Mouse (Mus musculus): ENCODE measurements around the gene Got1. TPM values are rescaled to one million over a fixed set of nuclear protein-coding genes. Genes with fewer than 3 reads are reported as not detected.
"Not testable (repeated sequence)": the region's sequence is repeated elsewhere in the genome, so short reads cannot be mapped to it uniquely, and the experiment has no call there.

The Got1 gene
- polyA plus RNA-seq, 1 experiment: 69.8 TPM

GRCm38 (mm10) chr19:43505441-43505840, 19.0 kb downstream of the Got1 start:
- no peak for TF ChIP-seq MAX (IDR thresholded peaks at IDR 0.05)
- no peak for TF ChIP-seq CEBPB (IDR thresholded peaks at IDR 0.05; ENCODE audit: low read depth)
- no peak for TF ChIP-seq USF1 (IDR thresholded peaks at IDR 0.05; ENCODE audit: low read depth)
- no peak for TF ChIP-seq FOSL1 (IDR thresholded peaks at IDR 0.05; ENCODE audit: insufficient read depth, low read length, poor library complexity, severe bottlenecking)
- no peak for TF ChIP-seq CTCF (IDR thresholded peaks at IDR 0.05; ENCODE audit: control insufficient read depth, insufficient read depth, insufficient read length)
- no peak for TF ChIP-seq MYOD1 (IDR thresholded peaks at IDR 0.05; ENCODE audit: control insufficient read depth, insufficient read length, low read depth)
- TF ChIP-seq MYOG (IDR thresholded peaks at IDR 0.05; ENCODE audit: control insufficient read depth, extremely low read depth, insufficient read length): no peak
- Histone ChIP-seq H3ac (ENCODE audit: control insufficient read depth, insufficient read length, low read depth) (no peak overlapping the region), H3K79me3 (ENCODE audit: low read depth) (peaks cover 12% of the 10 kb centered on the region), H3K79me2 (ENCODE audit: control insufficient read depth, insufficient read depth) (peaks cover 25% of the 10 kb centered on the region), H3K36me3 (ENCODE audit: control insufficient read depth, insufficient read depth) (peaks cover 66% of the 10 kb centered on the region), H3K27me3 (ENCODE audit: control insufficient read depth, insufficient read depth, insufficient read length) (no peaks in the 10 kb centered on the region), H3K4me3 (ENCODE audit: insufficient read depth, poor library complexity, severe bottlenecking) (no peak overlapping the region)

DNA sequence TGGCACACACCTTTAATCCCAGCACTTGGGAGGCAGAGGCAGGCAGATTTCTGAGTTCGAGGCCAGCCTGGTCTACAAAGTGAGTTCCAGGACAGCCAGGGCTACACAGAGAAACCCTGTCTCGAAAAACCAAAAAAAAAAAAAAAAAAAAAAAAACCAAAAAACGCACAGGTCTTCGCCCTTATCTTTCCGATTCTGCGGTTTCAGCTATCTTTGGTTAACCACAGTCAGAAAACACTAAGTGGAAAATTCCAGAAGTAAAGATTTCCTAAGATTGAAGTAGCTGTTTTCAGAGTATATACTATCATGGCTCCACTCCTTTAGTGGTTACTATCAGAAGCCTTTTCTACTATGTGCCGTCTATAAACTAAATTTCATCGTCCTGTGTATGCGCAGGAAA, 20.8 kb downstream of the Got1 start:
- H3K79me2 ChIP-seq (ENCODE audit: control insufficient read depth, insufficient read depth); H3K27me3 ChIP-seq (ENCODE audit: control insufficient read depth, insufficient read depth, insufficient read length); H3K79me3 ChIP-seq (ENCODE audit: low read depth); H3ac ChIP-seq (ENCODE audit: control insufficient read depth, insufficient read length, low read depth); H3K4me3 ChIP-seq (ENCODE audit: insufficient read depth, poor library complexity, severe bottlenecking): not testable (repeated sequence)
- H3K36me3 ChIP-seq (ENCODE audit: control insufficient read depth, insufficient read depth): peaks cover 72% of the 10 kb centered on the region

DNA sequence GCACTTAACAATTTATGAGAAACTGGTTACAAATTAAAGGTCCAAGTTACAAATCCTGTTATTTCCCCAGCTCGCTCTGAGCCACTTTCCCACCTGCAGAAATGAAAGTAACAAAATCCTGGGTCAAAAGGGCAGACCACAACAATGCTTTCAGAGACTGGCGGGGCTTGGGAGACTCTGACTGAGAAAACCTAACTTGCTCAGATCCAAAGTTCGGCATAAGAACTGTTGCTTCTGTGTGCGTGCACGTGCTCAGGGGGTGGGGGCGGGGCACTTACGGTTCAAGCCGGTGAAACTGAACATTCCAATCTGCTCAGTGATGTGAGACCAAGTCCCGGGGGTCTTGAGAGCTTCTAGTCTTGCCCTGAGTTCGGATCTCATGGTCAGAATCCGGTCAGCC, 21.8 kb downstream of the Got1 start:
- TF ChIP-seq USF1 (IDR thresholded peaks at IDR 0.05; ENCODE audit: low read depth) (no peak), CEBPB (IDR thresholded peaks at IDR 0.05; ENCODE audit: low read depth) (no peak), FOSL1 (IDR thresholded peaks at IDR 0.05; ENCODE audit: insufficient read depth, low read length, poor library complexity, severe bottlenecking) (no peak), CTCF (IDR thresholded peaks at IDR 0.05; ENCODE audit: control insufficient read depth, insufficient read depth, insufficient read length) (no peak), MAX (IDR thresholded peaks at IDR 0.05) (no peak), MYOG (IDR thresholded peaks at IDR 0.05; ENCODE audit: control insufficient read depth, extremely low read depth, insufficient read length) (no peak), MYOD1 (IDR thresholded peaks at IDR 0.05; ENCODE audit: control insufficient read depth, insufficient read length, low read depth) (no peak)
- Histone ChIP-seq H3K79me3 (ENCODE audit: low read depth) (no peaks in the 10 kb centered on the region), H3K79me2 (ENCODE audit: control insufficient read depth, insufficient read depth) (no peaks in the 10 kb centered on the region), H3K36me3 (ENCODE audit: control insufficient read depth, insufficient read depth) (peaks cover 66% of the 10 kb centered on the region), H3K4me3 (ENCODE audit: insufficient read depth, poor library complexity, severe bottlenecking) (no peak overlapping the region), H3K27me3 (ENCODE audit: control insufficient read depth, insufficient read depth, insufficient read length) (no peaks in the 10 kb centered on the region), H3ac (ENCODE audit: control insufficient read depth, insufficient read length, low read depth) (no peak overlapping the region)

- TF ChIP-seq FOSL1 (IDR thresholded peaks at IDR 0.05; ENCODE audit: insufficient read depth, low read length, poor library complexity, severe bottlenecking): peak; percentile 16
- no peak for TF ChIP-seq MYOG (IDR thresholded peaks at IDR 0.05; ENCODE audit: control insufficient read depth, extremely low read depth, insufficient read length)
- no peak for TF ChIP-seq CTCF (IDR thresholded peaks at IDR 0.05; ENCODE audit: control insufficient read depth, insufficient read depth, insufficient read length)
- no peaks in the 10 kb centered on the region for H3K79me2 ChIP-seq (ENCODE audit: control insufficient read depth, insufficient read depth)
- H3K79me3 ChIP-seq (ENCODE audit: low read depth): no peaks in the 10 kb centered on the region
- H3K36me3 ChIP-seq (ENCODE audit: control insufficient read depth, insufficient read depth): peaks cover 40% of the 10 kb centered on the region
- H3K27me3 ChIP-seq (ENCODE audit: control insufficient read depth, insufficient read depth, insufficient read length): no peaks in the 10 kb centered on the region
- H3K4me3 ChIP-seq (ENCODE audit: insufficient read depth, poor library complexity, severe bottlenecking): no peak overlapping the region
- no peak overlapping the region for H3ac ChIP-seq (ENCODE audit: control insufficient read depth, insufficient read length, low read depth)
These were observed 25.5 kb downstream of the Got1 start for GRCm38 (mm10) chr19:43498874-43499273.

- TF ChIP-seq CTCF (IDR thresholded peaks at IDR 0.05; ENCODE audit: control insufficient read depth, insufficient read depth, insufficient read length) (no peak), USF1 (IDR thresholded peaks at IDR 0.05; ENCODE audit: low read depth) (no peak), MYOG (IDR thresholded peaks at IDR 0.05; ENCODE audit: control insufficient read depth, extremely low read depth, insufficient read length) (no peak), FOSL1 (IDR thresholded peaks at IDR 0.05; ENCODE audit: insufficient read depth, low read length, poor library complexity, severe bottlenecking) (no peak), MYOD1 (IDR thresholded peaks at IDR 0.05; ENCODE audit: control insufficient read depth, insufficient read length, low read depth) (no peak), CEBPB (IDR thresholded peaks at IDR 0.05; ENCODE audit: low read depth) (no peak), MAX (IDR thresholded peaks at IDR 0.05) (no peak)
- Histone ChIP-seq H3K27me3 (ENCODE audit: control insufficient read depth, insufficient read depth, insufficient read length) (no peaks in the 10 kb centered on the region), H3ac (ENCODE audit: control insufficient read depth, insufficient read length, low read depth) (no peak overlapping the region), H3K4me3 (ENCODE audit: insufficient read depth, poor library complexity, severe bottlenecking) (no peak overlapping the region), H3K36me3 (ENCODE audit: control insufficient read depth, insufficient read depth) (peaks cover 29% of the 10 kb centered on the region), H3K79me3 (ENCODE audit: low read depth) (no peaks in the 10 kb centered on the region), H3K79me2 (ENCODE audit: control insufficient read depth, insufficient read depth) (no peaks in the 10 kb centered on the region)
These were observed 27.0 kb downstream of the Got1 start for GRCm38 (mm10) chr19:43497440-43497839.

- H3K79me3 ChIP-seq (ENCODE audit: low read depth): no peaks in the 10 kb centered on the region
- H3K36me3 ChIP-seq (ENCODE audit: control insufficient read depth, insufficient read depth): peaks cover 15% of the 10 kb centered on the region
- TF ChIP-seq MYOG (IDR thresholded peaks at IDR 0.05; ENCODE audit: control insufficient read depth, extremely low read depth, insufficient read length): no peak
- TF ChIP-seq MAX (IDR thresholded peaks at IDR 0.05): no peak
- TF ChIP-seq USF1 (IDR thresholded peaks at IDR 0.05; ENCODE audit: low read depth): no peak
- TF ChIP-seq CTCF (IDR thresholded peaks at IDR 0.05; ENCODE audit: control insufficient read depth, insufficient read depth, insufficient read length): no peak
- TF ChIP-seq FOSL1 (IDR thresholded peaks at IDR 0.05; ENCODE audit: insufficient read depth, low read length, poor library complexity, severe bottlenecking): no peak
- TF ChIP-seq MYOD1 (IDR thresholded peaks at IDR 0.05; ENCODE audit: control insufficient read depth, insufficient read length, low read depth): no peak
- TF ChIP-seq CEBPB (IDR thresholded peaks at IDR 0.05; ENCODE audit: low read depth): peak; percentile 62
- H3K27me3 ChIP-seq (ENCODE audit: control insufficient read depth, insufficient read depth, insufficient read length): peaks cover 6% of the 10 kb centered on the region
- no peak overlapping the region for H3K4me3 ChIP-seq (ENCODE audit: insufficient read depth, poor library complexity, severe bottlenecking)
- H3K79me2 ChIP-seq (ENCODE audit: control insufficient read depth, insufficient read depth): no peaks in the 10 kb centered on the region
- H3ac ChIP-seq (ENCODE audit: control insufficient read depth, insufficient read length, low read depth): no peak overlapping the region
These were observed 28.6 kb downstream of the Got1 start for GRCm38 (mm10) chr19:43495846-43496245.

All from C2C12 (cell line).